Mouse (Mus musculus) cerebellum, postnatal 10 days (tissue): ENCODE measurements around the gene Gm49405.
A peak's percentile ranks its signal among the peaks of the same experiment; 100 is the strongest.

Experiments
- DNase-seq, 2 experiments: peaks; one replicate each; pipeline ENCODE4 v3.0.0; 2021; ENCODE audit warnings: mixed read lengths in 2 of 2

Gene Gm49405

DNA sequence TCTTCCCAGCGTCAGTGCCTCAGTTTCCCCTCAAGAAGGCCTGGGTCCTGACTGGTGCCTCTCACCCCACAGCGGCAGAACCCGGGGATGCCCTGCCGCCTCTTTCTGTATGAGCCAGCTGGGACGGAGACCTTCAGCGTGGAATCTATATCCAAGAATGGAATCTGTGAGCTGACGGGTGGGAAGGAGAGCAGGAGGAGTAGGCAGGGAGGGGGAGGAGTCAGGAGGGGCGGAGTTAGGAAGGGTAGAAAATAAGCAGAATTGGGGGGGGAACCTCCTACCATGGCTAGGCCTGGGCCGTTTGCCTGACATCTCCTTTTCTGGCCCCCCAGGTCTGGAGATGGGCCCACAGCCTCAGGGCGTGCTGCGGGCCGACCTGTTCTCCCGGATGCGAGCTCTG is 12.4 kb upstream of the Gm49405 start:
- DNase-seq, result no peak

DNA sequence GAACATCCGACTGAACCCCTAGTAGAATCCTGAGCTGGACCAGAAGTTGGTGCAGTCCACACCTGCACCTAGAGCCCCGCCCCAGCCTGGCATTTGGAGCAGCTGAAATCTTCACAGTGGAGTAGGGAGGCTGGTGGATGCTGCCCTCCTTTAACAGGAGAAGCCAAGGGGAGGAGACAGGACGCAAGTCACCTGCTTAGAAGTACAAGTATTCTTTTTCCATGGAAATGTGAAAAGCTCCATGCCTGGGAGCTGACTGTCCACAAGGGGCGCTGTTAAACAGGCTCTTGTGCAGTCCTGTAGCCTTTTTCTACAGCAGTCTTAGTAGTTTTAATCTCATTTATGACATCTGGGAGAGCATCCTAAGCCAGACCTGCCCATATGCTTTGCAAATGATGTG is 11.7 kb upstream of the Gm49405 start:
- no peak for DNase-seq

DNA sequence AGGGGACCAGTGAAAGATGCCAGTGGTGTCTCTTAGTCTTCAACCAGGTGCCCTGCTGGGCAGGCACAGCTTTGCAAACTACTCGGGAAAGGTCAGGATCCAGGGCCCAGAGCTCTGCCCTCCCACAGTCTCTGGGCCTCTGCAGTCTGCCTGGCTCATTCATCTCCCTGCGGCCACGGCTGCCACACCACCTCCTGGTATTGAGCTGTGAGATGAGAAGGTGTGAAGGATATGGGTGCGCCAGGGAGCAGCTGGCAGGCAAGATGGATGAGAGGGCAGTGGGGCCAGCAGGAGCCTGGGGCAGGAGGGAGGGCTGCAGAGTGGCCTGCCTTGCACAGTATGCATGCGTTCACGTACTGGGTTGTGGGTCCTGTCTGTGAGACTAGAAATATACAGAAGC is 9.6 kb upstream of the Gm49405 start:
- no peak for DNase-seq

DNA sequence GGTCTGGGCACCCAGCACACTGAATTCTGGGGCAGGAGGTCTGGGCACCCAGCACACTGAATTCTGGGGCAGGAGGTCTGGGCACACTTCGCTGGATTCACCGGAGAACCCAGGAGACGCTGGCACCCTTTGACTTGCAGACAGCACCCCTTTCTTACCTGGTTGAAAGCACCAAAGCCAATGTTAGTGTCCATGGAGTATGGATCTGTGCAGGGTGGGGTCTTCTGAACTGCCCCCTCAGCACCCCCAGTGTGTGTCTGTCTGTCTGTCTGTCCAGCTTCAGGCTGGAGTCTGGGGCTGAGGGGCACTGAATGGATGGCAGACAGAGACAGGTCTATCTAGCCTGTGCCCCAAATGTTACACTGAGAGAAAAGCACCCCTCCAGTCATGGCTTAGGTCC is 8.9 kb upstream of the Gm49405 start:
- no peak for DNase-seq

DNA sequence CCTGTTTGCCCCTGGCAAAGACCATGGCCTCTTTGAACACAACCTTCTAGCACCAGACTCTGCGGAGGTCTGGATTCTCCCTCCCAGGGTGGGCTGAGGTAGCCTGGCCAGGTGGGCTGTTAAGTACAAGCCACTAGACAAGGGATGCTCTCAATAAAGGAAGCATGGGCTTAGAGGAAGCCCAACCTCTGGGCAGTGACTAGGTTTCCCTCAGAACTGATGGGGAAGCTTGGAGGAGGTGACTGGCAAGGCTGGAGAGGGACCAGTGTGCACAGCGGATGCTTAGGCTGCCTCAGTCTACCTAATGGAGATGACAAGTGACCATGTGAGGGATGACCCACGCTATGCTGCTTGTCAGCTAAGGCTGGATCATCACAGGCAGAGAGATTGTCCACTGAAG is 8.5 kb upstream of the Gm49405 start:
- no peak for DNase-seq

DNA sequence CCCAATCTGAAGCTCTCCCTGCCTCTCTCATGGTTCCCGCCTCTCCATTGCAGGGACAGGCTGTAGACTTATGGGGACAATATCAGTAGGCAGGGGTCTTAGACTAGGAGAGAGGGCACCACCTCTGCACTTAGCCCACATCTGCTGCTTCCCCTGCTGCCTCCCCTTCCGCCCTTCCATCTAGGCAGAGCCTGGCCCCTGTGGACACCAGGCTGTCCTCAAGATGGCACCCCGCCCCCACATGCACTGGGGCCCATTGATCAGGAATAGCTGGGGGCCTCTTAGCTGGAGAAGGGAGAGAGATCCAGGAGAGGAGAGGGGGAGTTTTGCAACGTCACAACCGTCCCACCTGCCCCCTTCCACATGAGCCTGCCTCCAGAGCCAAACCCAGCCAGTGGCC is 8.0 kb upstream of the Gm49405 start, which contains the start of gene Tbx10:
TSS of gene Tbx10 (plus strand) at position 337 of the 400 bp plus-strand sequence.
- DNase-seq, result no peak

DNA sequence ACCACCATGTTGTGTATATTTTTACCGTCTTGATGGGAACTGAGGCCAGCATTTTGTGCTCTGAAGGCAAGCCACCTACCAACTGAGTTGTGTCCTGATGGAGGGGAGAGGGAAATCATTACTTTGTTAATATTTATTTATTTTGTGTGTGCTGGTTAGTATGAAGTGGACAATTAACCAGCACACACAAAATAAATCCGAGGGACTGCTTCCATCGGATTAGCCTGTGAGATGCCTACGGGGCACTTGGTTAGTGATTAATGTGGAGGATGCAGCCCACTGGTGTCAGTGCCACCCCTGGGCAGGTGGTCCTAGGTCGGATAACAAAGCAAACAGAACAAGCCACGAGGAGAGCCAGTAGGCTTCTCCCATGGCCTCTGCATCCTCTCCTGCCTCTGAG is 5.5 kb upstream of the Gm49405 start:
- no peak for DNase-seq

DNA sequence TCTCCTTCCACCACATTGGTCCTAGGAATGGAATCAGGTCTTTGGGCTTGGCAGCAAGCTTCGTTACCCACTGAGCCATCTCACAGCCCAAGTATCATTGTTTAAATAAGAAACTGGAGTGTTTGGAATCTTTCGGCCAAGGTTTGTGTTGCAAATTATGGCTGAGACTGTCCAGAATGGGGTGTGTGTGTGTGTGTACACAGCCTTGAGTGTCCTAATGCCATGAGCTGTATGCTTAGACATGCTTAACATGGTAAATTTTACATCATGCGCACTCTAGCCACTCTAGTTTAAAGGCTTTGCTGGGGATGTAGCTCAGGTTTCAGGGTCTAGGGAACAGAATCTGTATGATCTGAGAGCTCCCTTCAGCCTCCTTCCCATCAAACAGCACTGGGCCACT is 4.9 kb upstream of the Gm49405 start:
- no peak for DNase-seq

DNA sequence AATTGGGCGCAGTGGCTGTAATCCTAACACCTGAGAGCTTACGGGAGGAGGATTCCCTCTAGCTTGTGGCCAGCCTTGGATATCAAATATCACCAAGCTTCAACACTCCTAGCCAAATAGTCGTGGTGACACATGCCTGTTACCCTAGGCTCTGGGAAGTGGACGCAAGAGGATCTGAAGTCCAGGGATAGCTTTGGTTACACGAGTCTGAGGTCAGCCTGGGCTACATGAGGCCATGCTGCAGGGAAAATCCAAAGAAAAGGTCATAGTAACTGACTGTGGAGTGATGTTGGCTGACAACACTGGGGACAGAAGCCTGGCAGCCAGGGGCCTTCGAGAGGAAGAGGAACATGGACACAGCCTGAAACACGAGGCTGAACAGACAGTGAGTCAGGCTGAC is 4.3 kb upstream of the Gm49405 start:
- no peak for DNase-seq

DNA sequence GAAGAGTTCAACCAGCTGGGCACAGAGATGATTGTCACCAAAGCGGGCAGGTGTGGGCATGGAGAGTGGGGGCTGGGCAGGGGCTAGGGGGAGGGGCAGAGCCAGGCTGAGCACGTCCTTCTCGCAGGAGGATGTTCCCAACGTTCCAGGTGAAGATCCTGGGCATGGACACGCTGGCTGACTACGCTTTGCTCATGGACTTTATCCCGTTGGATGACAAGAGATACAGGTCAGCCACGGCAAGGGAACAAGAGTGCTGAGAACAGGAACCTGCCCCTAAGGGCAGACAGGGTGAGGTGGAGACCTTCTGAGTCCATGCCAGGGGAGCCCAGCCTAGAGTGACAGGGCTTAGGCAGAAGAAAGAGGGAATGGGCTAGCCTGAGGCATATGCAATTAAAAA is 3.7 kb upstream of the Gm49405 start:
- no peak for DNase-seq

DNA sequence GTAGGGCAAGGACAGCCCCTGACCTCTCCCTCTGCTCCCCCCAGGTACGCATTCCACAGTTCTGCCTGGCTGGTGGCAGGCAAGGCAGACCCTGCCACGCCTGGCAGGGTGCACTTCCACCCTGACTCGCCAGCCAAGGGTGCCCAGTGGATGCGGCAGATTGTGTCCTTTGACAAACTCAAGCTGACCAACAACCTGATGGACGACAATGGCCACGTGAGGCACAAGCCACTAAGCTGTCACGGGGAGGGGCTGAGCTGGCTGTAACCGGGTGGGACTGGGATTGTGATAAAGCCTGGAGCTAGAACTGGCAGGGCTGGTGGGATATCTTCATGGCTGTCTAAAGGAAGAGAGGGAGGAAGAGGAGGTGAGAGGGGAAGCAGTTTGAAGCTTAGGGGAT is 3.2 kb upstream of the Gm49405 start:
- DNase-seq, result no peak

DNA sequence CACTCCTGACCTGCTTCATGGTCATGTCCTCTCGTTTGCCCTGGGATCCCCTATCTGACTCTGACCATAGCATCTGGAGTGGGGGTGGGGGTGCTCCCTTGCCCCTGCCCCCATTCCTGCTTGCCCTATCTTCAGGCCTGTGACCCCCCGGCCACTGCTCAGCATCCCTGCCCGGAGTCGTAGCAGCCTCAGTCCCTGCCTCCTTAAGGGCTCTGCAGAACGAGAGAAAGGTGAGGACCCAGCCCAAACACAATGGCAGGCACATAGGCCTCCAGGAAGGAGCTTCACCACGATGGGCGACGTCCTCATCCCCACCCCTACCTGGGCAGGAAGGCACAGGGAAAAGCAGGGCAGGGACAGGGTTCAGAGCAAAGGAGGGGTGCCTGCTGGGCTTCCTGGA is 2.1 kb upstream of the Gm49405 start:
- DNase-seq, result no peak

DNA sequence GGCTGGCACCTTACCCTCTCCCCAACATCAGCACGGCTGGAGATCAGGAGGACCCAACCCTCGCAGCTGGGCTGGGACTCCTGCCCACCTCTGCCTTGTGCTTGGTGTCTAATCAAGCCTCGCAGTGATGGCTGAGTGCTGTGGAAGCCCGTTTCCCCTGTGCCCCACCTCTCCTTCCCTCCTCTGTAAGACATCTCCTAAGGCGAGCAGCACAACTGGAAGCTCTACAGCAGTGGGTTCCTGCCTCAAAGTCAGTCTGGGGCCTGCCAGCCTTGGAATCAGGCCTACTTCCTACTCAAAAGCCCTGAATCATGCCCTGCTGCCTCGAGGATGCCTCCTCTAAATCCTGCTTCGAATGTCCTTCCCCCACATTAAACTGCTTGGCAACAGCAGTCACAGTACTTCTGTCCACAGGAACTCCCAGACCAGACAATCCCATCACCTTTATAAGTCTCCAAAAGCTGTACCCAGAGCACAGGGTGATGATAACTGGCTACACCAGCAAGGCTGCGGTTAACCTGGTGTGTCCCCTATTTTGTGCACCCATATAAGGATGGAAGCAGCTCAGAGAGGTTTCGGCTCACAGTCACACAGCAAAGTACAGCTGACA is 1.2 kb upstream of the Gm49405 start:
- no peak for DNase-seq

DNA sequence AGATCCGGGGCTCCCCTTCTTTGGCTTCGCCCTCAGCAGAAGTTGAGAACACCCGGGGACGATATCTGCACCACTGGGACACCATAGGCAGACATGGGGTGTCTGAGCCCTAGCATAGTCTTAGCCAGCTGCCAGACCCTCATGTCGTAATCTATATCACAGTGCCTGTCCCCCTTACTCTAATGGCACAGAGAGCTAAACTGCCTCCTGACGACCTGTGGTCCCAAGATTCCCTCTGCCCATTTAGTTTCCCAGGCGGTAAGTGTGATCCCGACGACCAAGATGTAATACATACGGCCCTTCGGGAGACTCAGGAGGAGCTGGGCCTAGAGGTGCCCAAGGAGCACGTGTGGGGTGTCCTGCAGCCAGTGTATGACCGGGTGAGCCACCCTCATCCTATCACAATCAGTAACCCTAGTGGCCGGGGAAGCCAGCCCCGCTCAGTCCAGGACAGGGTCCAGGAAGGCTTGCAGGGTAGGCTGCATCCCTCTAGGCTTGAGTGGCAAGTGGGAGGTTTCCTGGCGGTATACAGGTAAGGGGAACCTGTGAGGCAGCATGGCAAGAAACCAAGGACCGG is 611 bp downstream of the Gm49405 start:
- no peak for DNase-seq

DNA sequence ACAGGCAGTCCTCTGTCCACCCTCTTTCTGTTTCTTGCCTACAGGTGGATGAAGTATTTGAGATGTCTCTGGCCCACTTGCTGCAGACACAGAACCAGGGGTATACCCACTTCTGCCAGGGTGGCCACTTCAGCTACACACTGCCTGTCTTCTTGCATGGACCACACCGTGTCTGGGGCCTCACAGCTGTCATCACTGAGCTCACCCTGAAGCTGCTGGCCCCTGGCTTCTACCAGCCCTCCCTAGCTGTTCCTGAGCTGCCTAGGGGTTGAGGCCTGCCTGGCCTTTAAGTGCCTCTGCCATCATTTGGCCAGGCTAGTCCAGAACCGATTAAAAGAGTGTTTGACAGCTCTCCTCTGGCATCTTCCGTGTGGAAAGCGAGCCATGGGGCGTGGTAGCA is 1.3 kb downstream of the Gm49405 start:
- no peak for DNase-seq

DNA sequence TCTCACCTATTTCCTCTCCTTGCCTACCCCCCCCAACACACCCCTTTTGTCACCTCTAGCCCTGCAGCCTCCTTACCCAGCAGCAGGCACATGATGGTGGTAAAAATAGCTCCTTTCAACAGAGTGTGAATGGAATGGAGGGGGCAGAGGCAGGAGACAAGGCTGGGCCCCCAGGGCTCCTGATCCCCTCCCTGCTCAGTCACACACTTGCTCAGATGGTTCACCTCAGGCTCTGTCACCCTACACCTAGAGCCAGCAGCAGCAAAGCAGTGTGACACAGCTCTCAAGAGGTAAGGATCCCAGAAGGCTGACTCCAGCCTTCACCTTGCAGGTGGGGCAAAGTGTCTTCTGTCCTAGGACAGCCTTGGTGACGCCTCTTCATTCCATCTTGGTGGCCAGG is 2.7 kb downstream of the Gm49405 start, which contains the start of gene Doc2g:
TSS of gene Doc2g (plus strand) at position 202 of the 400 bp plus-strand sequence.
- DNase-seq, result no peak

DNA sequence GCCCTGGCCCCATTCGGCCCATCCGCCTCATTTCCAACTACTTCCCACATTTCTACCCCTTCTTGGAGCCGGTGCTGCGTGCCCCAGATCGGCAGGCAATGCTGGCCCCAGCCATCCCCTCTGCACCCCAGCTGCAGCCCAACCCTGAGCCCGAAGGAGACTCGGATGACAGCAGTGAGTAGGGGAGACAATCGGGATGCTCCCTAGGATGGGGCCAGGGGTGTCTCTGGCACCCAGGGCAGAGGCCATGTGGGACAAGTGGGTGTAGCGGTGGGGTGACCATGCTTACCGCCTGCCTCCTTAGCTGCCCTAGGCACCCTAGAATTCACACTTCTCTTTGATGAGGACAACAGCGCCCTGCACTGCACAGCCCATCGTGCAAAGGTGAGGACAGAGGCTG is 3.2 kb downstream of the Gm49405 start:
- DNase-seq, result no peak

DNA sequence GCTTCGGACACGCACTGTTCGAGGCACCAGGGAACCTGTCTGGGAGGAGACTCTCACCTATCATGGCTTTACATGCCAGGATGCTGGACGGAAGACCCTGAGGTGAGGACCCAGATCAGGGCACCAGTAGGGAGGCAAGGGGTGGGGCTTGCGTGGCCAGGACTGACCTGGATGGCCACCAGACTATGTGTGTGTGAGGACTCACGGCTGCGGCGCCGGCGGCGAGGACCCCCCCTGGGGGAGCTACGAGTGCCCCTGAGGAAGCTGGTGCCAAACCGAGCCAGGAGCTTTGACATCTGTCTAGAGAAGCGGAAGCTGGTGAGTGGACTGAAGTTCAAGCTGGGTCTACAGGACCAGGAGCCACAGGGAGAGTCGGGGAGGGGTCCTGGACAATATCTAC is 3.9 kb downstream of the Gm49405 start:
- DNase-seq, result no peak

DNA sequence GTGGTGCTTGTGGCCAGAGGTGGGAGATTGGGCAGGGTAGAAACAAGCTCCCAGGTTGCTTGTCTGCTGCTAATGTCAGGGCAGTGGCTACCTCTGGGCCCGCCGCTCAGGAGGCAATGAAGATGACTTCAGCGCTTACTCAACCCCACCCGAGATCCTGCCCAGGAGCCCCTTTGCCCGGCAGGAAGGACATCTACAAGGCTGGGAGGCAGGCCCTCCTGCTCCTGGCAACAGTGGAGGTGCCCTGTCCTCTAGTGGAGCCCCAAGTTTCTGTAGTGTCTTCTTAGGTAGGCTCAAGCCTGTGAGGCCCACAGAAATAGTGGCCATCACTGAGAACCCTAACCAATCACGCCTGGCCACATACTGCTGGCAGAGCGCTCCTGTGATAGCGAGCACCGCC is 4.7 kb downstream of the Gm49405 start:
- no peak for DNase-seq

DNA sequence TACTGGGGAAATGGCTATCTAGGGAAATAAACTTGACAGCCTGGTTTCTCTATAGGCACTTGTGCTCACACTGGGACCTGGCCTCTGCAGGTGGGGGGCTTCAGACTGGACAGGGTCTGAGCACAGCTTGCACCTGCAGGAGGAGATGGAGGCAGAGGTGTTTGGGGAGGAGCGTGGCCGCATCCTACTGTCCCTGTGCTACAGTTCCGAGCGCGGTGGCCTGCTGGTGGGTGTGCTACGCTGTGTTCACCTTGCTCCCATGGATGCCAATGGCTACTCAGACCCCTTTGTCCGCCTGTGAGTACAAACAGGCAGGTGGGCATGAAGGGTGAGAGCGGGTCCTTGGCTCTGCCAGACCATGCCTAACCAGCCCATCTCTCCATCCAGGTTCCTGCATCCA is 5.5 kb downstream of the Gm49405 start:
- no peak for DNase-seq

DNA sequence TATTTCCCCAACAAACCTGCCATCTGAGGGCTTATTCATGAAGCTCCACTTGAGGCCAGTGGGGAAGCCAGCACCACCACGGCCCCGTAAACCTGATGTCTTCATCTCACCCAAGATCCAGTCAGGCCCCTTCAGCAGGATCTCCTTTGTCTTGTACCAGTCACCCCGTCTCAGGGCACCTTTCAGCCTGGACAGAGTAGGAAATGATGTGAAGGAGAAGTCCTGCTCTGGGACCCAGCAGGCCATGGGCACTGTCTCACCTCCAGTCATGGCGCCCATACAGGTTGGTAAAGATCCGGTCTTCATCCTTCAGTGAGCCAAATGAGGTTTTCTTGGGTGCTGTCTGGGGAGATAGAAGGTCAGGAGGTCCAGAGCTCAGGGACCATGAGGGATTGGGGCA is 10.7 kb downstream of the Gm49405 start:
- DNase-seq, result no peak

DNA sequence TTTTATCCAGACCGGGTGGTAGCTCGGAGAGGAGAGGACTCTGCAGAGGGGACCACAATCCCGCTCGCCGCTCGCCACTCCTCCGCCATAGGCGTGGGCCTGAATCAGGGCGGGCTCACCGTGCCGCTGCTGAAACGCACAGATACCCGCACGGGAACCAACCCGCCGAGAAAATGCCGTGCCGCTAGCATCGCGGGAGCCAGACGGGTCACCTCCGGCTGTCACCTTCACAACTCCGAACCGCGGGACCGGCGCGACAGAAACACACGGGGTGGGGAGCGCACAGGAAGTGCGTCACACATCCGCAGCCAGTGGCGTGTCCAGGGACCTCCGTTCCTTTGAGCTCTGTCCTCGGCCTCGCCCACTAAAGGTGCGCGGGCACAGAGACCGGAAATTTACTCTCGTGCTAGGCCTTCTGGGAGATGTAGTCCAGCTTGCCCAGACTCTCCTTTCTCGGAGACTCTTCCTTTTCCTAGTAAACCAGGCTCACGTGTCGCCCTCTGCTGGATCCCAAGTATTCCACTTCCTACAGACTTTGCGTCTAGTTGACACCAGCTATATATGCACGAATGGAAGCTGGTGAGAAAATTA is 12.1 kb downstream of the Gm49405 start, which contains the start of gene Ndufv1:
TSS of gene Ndufv1 (minus strand) at position 375 of the 591 bp plus-strand sequence.
- peak; percentile 97 for DNase-seq

DNA sequence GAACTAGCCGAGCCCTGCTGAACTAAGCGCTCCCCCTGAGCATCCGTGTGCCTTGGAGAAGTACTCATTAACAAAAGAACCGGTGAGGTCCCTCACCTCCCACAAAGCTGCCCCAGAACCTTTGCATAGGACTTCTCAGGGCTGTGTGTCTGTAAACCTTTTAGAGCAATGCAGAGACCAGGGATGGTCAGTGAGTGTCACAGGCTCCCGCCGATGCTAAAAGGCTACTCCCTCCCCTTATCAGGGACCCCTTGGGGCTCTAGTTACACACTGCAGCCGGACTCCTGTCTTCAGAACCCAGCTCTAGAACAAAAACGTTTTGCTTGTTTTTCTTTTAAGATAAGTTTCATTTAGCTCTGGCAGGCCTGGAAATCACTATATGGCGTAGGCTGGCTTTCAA is 12.6 kb downstream of the Gm49405 start:
- no peak for DNase-seq

DNA sequence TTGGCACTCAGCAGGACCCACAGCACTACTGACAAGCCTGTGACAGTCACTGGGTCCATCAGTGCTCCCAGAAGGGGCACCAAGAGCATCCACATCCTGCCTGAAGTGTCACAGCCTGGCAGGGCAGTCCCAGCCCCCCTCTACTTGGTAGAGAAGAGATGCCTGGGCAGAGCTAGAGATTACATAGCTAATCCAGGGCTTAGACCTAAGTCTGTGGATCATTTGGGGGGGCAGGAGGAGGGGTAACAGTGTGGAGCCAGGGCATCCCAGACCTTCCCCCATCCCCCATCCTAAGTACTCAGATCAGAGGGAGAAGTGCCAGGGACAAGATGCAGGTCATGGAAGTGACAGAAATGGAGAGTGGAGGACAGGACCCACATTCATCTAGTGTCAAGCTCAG is 14.4 kb downstream of the Gm49405 start:
- no peak for DNase-seq

DNA sequence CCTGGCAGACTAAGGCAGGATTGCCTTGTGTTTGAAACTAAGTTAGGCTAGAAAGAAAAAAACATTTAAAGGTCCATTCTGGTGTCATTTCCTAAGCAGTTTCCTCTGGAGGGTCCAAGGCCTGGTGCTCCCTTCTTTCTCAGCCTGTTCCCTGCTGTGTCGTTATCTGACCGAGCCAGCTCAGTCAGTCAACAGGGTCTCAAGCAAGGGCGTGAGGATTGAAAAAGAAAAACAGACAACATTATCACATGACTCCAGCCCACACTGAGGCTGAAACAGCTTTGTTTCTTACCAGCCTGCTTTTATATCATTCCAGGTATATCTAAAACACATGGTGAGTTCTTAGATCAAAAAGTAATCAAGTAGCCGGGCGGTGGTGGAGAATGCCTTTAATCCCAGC is 15.2 kb downstream of the Gm49405 start:
- no peak for DNase-seq
